Mouse (Mus musculus) forebrain, embryonic 15.5 days (tissue): ENCODE measurements around the gene Zc3hav1l. TPM values are rescaled to one million over a fixed set of nuclear protein-coding genes. Genes with fewer than 3 reads are reported as not detected.

Experiments used
- ATAC-seq: fragments of 200-750 bp; cut with Nextera tagmentation; replicated peaks from 2 replicates; pipeline ENCODE4 v1.8.0; 2017; ENCODE audit warnings: mild to moderate bottlenecking, moderate TSS enrichment, moderate library complexity
- H3K27ac ChIP-seq: fragments of 300-500 bp; sonication (generic); replicated peaks from 2 replicates; pipeline ENCODE4 v1.5.1; 2015; ENCODE audit warnings: mild to moderate bottlenecking, inconsistent platforms
- H3K27me3 ChIP-seq: fragments of 300-500 bp; sonication (generic); 2 replicates; pipeline ENCODE4 v1.6.1; 2015; ENCODE audit warnings: inconsistent platforms
- H3K36me3 ChIP-seq: fragments of 300-500 bp; sonication (generic); 2 replicates; pipeline ENCODE4 v1.6.1; 2015; ENCODE audit warnings: mild to moderate bottlenecking, inconsistent platforms
- H3K4me1 ChIP-seq: fragments of 300-500 bp; sonication (generic); 2 replicates; pipeline ENCODE4 v1.6.1; 2015; ENCODE audit warnings: inconsistent platforms
- H3K4me2 ChIP-seq: fragments of 300-500 bp; sonication (generic); replicated peaks from 2 replicates; pipeline ENCODE4 v1.6.1; 2015; ENCODE audit warnings: mild to moderate bottlenecking, inconsistent platforms
- H3K4me3 ChIP-seq: fragments of 300-500 bp; sonication (generic); 2 replicates; pipeline ENCODE4 v1.5.1; 2015; ENCODE audit warnings: mild to moderate bottlenecking, inconsistent platforms
- H3K9ac ChIP-seq: fragments of 300-500 bp; sonication (generic); replicated peaks from 2 replicates; pipeline ENCODE4 v1.6.1; 2015; ENCODE audit warnings: mild to moderate bottlenecking, inconsistent platforms
- H3K9me3 ChIP-seq: fragments of 300-500 bp; sonication (generic); 2 replicates; pipeline ENCODE4 v1.6.1; 2016; ENCODE audit warnings: inconsistent platforms
- WGBS: fragments of 180-500 bp; shearing (Covaris S2); methylation state at CpG from one replicate; pipeline ENCODE4 v1.1.7; 2015; ENCODE audit warnings: mixed read lengths; 5-methylcytosine and 5-hydroxymethylcytosine counted together
- polyA plus RNA-seq: library from polyadenylated mRNA; unstranded; fragments of >200 nt; fragmentation: Nextera tagmentation; extraction: Ambion mirVana; gene quantifications from 2 replicates; pipeline ENCODE4 v1.2.1, GENCODE M21; 2015

The Zc3hav1l gene
- polyA plus RNA-seq, 1 experiment from 2014 or later, result 6.8 TPM

DNA sequence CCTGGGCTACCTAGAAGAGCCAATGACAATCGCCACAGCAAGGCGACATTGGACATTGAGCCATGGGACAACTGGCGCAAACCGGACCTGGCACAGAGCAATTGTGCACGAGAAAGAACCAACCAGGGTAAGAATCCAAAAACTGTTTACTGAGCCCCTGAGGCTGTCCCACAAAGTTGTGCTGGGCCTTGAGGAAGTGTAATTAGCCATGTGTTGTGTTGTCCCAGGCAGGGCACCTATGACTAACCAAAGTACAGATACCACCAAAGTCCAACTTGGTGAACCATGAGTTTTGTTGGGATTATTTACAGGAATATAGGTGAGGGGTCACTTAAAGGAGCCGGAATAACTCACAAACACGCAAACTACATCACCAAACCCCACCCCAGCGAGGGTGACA is 41.6 kb downstream of the Zc3hav1l start:
- no peak overlapping the region for H3K4me3 ChIP-seq
- WGBS, result 94% methylated on average over 8 of the region's 8 CpGs
- no peak overlapping the region for H3K27ac ChIP-seq
- no peak overlapping the region for H3K9ac ChIP-seq
- H3K27me3 ChIP-seq, result no peaks in the 10 kb centered on the region
- peaks cover 12% of the 10 kb centered on the region for H3K4me1 ChIP-seq
- no peak for ATAC-seq
- no peaks in the 10 kb centered on the region for H3K36me3 ChIP-seq
- no peaks in the 10 kb centered on the region for H3K9me3 ChIP-seq
- no peak overlapping the region for H3K4me2 ChIP-seq

DNA sequence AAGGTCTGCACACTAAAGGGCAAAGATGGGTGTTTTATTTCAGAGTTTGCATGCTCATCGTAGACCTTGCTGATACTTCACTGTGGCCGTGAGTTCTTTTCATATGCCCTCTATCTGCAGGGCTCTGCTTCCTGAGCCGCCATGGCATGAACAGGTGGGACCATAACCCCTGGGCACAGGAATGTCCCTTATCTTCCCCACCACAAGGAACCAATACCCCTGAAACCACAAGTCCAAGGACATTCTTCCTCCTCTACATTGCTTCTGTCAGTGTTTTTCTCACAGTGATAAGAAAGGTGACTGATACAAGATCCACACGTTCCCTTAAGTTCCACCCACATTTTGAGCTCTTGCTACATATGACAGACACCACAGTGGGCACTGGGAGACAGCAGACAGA is 42.3 kb downstream of the Zc3hav1l start:
- H3K4me2 ChIP-seq, result no peak overlapping the region
- H3K27ac ChIP-seq, result no peak overlapping the region
- H3K9ac ChIP-seq, result no peak overlapping the region
- H3K9me3 ChIP-seq, result no peaks in the 10 kb centered on the region
- H3K4me3 ChIP-seq, result no peak overlapping the region
- ATAC-seq, result no peak
- H3K27me3 ChIP-seq, result no peaks in the 10 kb centered on the region
- 92% methylated on average over 4 of the region's 4 CpGs for WGBS
- peaks cover 19% of the 10 kb centered on the region for H3K4me1 ChIP-seq
- H3K36me3 ChIP-seq, result no peaks in the 10 kb centered on the region

DNA sequence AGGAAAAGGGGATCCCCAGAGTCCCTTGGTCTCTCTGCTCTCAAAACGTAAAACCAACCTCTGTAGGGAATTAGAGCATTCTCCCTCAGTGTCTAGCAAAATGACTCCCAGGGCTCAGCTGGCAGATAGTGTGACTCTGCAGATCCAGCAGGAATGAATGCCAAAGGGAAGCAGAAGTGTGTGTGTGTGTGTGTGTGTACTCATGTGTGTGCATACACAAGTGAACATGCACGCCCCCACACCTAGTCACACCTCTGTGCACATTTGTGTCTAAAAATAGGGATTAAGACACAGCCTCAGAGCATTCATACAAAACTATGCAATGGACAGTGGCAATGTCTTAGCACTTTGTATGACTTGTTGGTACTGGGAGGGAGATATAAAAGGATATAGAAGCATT is 43.3 kb downstream of the Zc3hav1l start:
- no peaks in the 10 kb centered on the region for H3K36me3 ChIP-seq
- H3K4me3 ChIP-seq, result no peak overlapping the region
- peaks cover 27% of the 10 kb centered on the region for H3K4me1 ChIP-seq
- H3K27ac ChIP-seq, result no peak overlapping the region
- no peak for ATAC-seq
- no peaks in the 10 kb centered on the region for H3K27me3 ChIP-seq
- no peak overlapping the region for H3K4me2 ChIP-seq
- no peak overlapping the region for H3K9ac ChIP-seq
- 76% methylated on average over 2 of the region's 2 CpGs for WGBS
- H3K9me3 ChIP-seq, result no peaks in the 10 kb centered on the region

DNA sequence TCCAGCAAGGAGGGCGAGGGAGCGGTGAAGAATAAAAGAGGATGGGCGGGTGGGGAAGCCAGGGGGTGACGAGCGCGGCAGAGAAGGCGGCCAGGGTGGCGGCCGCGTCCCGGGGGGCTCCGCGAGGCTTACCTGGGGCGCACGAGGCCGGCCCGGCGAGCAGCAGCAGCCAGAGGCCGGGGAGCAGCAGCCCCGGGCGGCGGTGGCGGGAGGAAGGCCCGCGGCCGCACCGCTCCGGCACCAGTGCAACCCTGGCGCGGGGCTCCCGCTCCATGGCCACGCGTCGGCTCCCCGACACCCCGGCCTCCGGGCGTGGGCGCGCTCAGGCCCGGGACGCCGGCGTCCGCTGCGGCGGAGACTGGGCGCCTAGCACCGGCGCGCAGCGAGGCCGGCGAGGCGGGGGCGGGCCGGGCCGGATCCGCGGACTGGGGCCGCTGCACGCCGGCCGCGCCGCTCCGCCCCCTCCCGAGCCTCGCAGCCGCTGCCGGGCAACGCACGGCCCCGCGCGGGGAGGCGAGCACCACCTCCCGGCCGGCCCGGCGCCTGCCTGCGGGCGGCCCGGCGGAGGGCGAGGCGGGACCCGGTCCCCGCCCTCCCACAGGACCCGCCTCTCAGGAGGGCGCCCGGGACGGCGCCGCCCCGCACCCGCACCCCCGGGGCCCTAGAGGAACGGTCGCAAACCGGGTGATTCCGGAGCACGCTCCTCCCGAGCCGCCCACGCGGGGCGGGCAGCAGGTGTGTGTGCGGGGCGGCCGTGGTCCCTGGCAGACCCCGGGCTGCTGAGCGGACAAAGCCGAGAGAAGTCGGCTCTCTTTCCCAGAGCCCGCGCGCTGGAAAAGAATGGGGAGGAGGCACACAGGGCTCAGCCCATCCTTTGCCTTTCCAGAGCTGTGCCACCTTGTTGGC is 45.1 kb downstream of the Zc3hav1l start, which contains the start of gene D630045J12Rik:
Gene D630045J12Rik (minus strand): TSS at position 274 of the 906 bp plus-strand sequence.
- peaks cover 32% of the 10 kb centered on the region for H3K4me1 ChIP-seq
- H3K4me2 ChIP-seq, result peak within 1 kb of the TSS; percentile 63
- H3K27me3 ChIP-seq, result no peaks in the 10 kb centered on the region
- H3K27ac ChIP-seq, result peak within 1 kb of the TSS; percentile 90
- H3K4me3 ChIP-seq, result peak within 1 kb of the TSS; percentile 74
- peak; percentile 96 for ATAC-seq
- peak within 1 kb of the TSS; percentile 87 for H3K9ac ChIP-seq
- H3K9me3 ChIP-seq, result no peaks in the 10 kb centered on the region
- H3K36me3 ChIP-seq, result no peaks in the 10 kb centered on the region
- WGBS, result under 1% methylated on average over 84 of the region's 118 CpGs

DNA sequence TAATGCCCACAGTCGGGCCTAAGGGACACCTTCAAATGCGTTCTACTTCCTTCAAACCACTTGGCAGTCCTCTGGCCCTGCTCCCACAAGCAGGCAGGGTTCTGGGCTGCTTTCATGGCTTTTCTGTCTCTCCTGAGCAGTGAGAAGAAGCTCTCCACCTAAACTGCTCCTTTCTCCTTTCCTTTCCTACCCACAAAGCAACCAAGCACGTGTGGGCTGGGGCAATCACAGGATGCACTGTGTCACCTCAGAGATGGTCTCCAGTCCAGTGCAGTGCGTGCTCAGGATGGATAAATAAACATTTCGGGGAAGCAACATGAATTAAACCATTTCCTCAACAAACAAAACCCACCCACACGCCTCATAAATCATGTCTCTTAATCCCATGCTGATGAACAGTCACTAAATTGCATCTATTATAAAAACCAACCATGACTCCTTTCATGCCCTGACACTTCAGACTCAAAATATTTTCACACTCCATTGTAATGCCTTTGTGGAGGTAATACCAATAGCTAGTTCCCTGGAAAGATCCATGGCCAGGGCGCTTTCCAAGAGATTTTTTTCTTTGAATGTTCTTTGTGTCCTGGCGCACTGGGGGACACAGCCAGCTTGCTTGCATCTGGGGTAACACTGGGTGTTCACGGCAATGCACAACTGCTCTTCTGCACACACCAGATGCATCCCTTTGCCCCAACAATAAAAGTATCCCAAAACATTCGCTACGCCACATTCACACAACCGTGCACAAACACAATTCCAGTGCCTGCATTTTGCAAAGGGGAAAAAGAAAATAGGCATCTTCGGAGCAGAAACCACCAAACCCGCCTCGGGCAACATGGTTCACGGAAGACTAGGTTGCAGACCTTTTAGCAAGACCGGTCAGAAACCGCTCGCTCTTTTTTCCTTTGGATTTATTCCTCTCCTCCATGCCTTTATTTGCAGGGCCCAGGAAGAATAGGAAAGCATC is 46.0 kb downstream of the Zc3hav1l start:
- 3% methylated on average over 19 of the region's 19 CpGs for WGBS
- Histone ChIP-seq H3K27me3 (no peaks in the 10 kb centered on the region), H3K4me3 (peak overlapping the region; percentile 74), H3K36me3 (no peaks in the 10 kb centered on the region), H3K27ac (peak overlapping the region; percentile 90), H3K9me3 (no peaks in the 10 kb centered on the region), H3K4me1 (peaks cover 33% of the 10 kb centered on the region), H3K4me2 (peak overlapping the region; percentile 63), H3K9ac (peak overlapping the region; percentile 87)
- ATAC-seq, result no peak; the same call in 1 of the 2 replicates

DNA sequence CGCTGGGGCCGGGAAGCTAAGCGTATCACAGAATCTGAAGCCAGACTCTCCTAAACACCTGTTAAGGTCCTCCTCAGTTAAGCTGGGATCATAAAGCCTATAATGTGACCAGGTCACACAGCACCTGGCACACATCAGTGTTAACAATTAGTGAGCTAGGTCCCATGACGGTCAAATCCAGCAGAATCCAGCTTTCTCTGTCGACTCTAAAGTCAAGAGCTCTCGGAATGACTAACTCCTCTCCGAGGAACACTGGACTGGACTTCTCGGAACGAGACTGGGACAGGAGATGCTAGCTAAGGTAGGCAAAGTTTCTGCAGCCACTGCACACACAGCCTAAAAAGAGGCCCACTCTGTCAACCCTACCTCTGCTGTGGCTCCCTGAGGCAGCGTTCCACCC is 46.9 kb downstream of the Zc3hav1l start:
- Histone ChIP-seq H3K4me3 (peak overlapping the region; percentile 74), H3K4me1 (peaks cover 33% of the 10 kb centered on the region), H3K9me3 (no peaks in the 10 kb centered on the region), H3K27ac (no peak overlapping the region), H3K4me2 (peak overlapping the region; percentile 63), H3K36me3 (no peaks in the 10 kb centered on the region), H3K9ac (peak overlapping the region; percentile 87), H3K27me3 (no peaks in the 10 kb centered on the region)
- 81% methylated on average over 10 of the region's 10 CpGs for WGBS
- ATAC-seq, result no peak

DNA sequence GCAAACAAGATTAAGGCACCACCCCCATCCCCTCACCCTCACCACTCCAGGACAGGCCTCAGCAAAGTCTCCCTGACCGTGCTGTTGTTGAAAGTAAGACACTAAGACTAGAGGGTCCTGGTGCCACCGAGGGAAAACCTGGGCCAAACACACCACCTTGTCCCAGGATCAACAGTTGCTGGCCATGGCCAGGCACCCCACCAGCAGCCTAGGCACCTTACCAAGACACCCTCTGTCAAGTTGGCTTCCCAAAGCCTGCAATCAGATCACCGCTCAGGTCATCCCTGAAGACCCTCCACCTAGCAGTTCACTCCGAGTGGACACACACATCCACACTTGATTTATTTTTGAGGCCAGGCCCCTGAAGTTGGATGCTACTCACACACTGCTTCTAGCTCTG is 47.6 kb downstream of the Zc3hav1l start:
- Histone ChIP-seq H3K27me3 (no peaks in the 10 kb centered on the region), H3K4me3 (peak overlapping the region; percentile 74), H3K9me3 (no peaks in the 10 kb centered on the region), H3K4me2 (peak overlapping the region; percentile 63), H3K36me3 (no peaks in the 10 kb centered on the region), H3K9ac (no peak overlapping the region), H3K4me1 (peaks cover 33% of the 10 kb centered on the region), H3K27ac (no peak overlapping the region)
- ATAC-seq, result no peak
- 55% methylated on average over 4 of the region's 4 CpGs for WGBS

DNA sequence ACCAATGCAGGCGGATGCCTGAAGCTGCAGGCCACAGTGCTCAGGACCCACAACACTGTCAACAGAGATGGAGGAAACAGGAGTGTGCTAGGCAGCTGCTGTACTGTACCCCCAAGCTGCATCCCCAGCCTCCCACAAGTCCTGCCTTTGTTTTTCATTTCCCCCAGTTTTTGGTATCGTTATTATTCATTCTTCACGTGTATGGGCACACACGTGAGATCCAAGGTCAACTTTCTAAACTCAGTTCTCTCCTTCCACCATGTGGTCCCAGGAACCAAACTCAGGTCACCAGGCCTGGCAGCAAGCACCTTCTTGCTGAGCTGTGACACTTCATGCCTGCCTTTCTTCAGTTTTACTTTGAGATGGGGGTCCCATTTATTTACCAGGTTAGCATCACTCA is 51.7 kb downstream of the Zc3hav1l start:
- H3K9me3 ChIP-seq, result no peaks in the 10 kb centered on the region
- 93% methylated on average over 4 of the region's 4 CpGs for WGBS
- H3K4me3 ChIP-seq, result no peak overlapping the region
- ATAC-seq, result no peak
- H3K4me1 ChIP-seq, result peaks cover 37% of the 10 kb centered on the region
- H3K27me3 ChIP-seq, result no peaks in the 10 kb centered on the region
- no peaks in the 10 kb centered on the region for H3K36me3 ChIP-seq
- no peak overlapping the region for H3K9ac ChIP-seq
- no peak overlapping the region for H3K4me2 ChIP-seq
- no peak overlapping the region for H3K27ac ChIP-seq

DNA sequence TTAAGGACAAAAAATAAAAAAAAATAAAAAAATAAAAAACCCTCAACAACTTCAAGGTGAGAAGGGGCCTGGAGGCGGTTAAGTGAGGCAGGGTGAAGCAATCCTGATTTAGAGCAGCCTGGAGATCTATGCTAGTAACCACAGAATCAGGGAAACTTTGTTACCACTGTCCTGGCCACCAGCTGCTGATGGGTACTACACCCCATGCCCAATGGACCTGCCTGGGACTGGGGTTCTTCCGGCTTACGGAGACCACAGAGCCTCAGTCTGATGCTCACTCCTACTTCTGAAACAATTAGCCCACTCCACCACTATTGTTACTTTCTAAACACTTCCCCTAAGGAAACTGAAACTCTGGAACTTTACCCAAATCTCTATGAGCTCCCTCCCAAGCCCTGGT is 54.3 kb downstream of the Zc3hav1l start:
- 86% methylated on average over 3 of the region's 3 CpGs for WGBS
- ATAC-seq, result no peak
- no peaks in the 10 kb centered on the region for H3K9me3 ChIP-seq
- no peak overlapping the region for H3K9ac ChIP-seq
- H3K27me3 ChIP-seq, result no peaks in the 10 kb centered on the region
- H3K4me1 ChIP-seq, result peaks cover 34% of the 10 kb centered on the region
- H3K36me3 ChIP-seq, result no peaks in the 10 kb centered on the region
- H3K27ac ChIP-seq, result no peak overlapping the region
- no peak overlapping the region for H3K4me3 ChIP-seq
- H3K4me2 ChIP-seq, result no peak overlapping the region

DNA sequence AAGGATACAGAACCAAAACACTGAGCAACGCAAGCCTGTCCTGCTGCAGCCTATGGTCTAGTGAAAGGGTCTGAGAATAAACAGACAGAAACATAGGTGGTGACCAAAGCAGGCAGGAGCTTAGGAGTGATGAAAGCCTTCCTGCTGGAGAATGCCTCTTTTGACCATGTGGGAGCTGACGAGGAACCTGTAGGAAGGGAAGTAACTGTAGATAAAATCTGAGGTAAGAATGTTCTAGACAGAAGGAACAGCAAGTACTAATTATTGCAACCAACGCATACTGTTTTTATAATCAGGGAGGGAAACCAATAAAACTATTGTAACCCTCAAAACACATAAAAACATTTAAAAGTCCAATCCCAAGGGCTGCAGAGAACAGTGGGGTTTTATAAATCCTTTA is 54.9 kb downstream of the Zc3hav1l start:
- H3K9ac ChIP-seq, result no peak overlapping the region
- H3K4me1 ChIP-seq, result peaks cover 34% of the 10 kb centered on the region
- WGBS, result 76% methylated on average over 3 of the region's 3 CpGs
- H3K4me3 ChIP-seq, result no peak overlapping the region
- no peak overlapping the region for H3K4me2 ChIP-seq
- H3K36me3 ChIP-seq, result no peaks in the 10 kb centered on the region
- H3K9me3 ChIP-seq, result no peaks in the 10 kb centered on the region
- H3K27ac ChIP-seq, result no peak overlapping the region
- H3K27me3 ChIP-seq, result no peaks in the 10 kb centered on the region
- ATAC-seq, result no peak

DNA sequence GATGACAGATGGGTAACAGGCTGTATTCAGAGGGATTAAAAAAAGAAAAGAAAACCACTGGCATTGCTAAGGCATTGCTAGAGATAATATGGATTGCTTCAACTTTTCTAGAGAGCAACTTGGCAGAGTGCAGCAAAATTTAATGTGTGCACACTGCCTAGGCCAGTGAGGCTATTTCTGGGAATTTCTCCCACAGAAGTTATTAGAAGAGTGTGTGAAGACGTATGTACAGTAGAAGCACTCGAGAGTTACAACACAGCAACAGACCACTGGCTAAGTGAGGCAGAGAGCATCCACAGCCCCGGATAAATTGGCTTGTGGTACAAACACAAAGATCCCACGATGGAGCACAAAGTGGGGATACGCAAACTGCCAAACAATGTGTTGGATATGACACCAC is 56.2 kb downstream of the Zc3hav1l start:
- Histone ChIP-seq H3K27ac (no peak overlapping the region), H3K4me1 (peaks cover 32% of the 10 kb centered on the region), H3K9ac (no peak overlapping the region), H3K4me2 (no peak overlapping the region), H3K4me3 (no peak overlapping the region), H3K36me3 (no peaks in the 10 kb centered on the region), H3K27me3 (no peaks in the 10 kb centered on the region), H3K9me3 (no peaks in the 10 kb centered on the region)
- 41% methylated on average over 5 of the region's 5 CpGs for WGBS
- 0 out of 2 replicates have a peak, but pooled peaks have one; percentile 5 for ATAC-seq

DNA sequence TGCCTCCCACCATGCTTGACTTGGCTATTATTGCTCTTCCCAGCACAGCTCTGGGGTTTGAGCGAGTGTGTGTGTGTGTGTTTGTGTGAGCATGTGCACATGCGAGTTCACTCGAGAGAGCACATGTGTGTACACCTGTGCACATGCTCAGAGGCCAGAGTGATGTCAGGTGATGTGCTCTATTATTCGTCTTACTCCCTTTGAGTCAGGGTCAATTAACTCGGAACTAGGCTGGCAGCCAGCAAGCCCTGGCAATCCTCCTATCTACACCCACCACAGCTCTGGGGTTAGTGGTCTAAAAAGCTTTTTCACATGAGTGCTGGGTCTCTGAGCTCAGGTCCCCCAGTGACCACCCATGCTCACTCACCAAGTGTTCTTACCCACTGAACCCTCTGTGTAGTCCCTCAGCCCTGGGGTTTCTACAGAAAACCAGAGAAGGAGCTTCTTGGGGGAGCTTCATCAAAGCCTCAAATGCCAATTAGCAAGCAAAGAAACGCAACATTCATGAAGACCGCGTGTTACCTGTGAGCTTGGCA is 56.7 kb downstream of the Zc3hav1l start:
- Histone ChIP-seq H3K4me2 (no peak overlapping the region), H3K4me1 (peaks cover 32% of the 10 kb centered on the region), H3K9ac (no peak overlapping the region), H3K36me3 (no peaks in the 10 kb centered on the region), H3K4me3 (no peak overlapping the region), H3K27me3 (no peaks in the 10 kb centered on the region), H3K9me3 (no peaks in the 10 kb centered on the region), H3K27ac (no peak overlapping the region)
- WGBS, result 40% methylated on average over 8 of the region's 8 CpGs
- 0 out of 2 replicates have a peak, but pooled peaks have one; percentile 29 for ATAC-seq
